Mouse (Mus musculus): ENCODE results near the gene Cxcl17. TPM values are rescaled to one million over a fixed set of nuclear protein-coding genes. Genes with fewer than 3 reads are reported as not detected.
"Not testable (repeated sequence)": the region's sequence is repeated elsewhere in the genome, so short reads cannot be mapped to it uniquely, and the experiment has no call there.

The Cxcl17 gene
- polyA plus RNA-seq (2014; fragmentation: Nextera tagmentation; extraction: Ambion mirVana) = 0.27 and 0.30 TPM in 2 replicates

DNA sequence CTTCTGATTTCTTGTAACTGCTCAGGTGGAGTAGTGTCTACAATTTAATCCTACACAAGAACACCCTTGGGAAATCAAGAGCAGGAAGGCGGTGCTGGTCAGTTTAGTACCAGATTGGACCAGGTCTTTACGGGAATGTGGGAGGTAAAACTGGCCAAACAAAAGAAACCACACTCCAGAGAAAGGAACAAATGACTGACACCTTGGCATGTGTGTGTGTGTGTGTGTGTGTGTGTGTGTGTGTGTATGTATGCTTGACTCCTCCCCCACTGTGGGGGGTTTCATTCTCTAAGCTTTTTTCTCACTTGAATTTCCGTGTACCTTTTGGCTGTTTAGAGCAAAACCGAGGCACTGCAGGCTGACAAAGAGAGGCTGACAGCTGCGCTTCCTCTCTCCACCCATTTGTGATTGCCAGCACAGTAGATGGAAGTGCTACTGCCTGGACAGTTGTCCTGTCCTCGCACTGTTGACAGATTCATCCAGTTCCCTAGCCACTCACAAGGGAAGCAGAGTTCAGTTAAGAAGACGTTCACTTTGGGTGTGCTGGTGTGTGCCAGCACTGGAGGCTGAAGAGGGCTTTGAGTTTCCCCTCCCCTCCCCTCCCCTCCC, at the start of gene Cxcl17:
Gene Cxcl17 (minus strand): TSS at position 54 of the 609 bp plus-strand sequence.
- Histone ChIP-seq H3K4me1 (ENCODE audit: control insufficient read depth, insufficient read depth, low read length) (no peaks in the 10 kb centered on the region), H3K27me3 (ENCODE audit: control insufficient read depth, insufficient read depth, low read length) (no peaks in the 10 kb centered on the region), H3K36me3 (ENCODE audit: control insufficient read depth, insufficient read depth, low read length) (no peaks in the 10 kb centered on the region), H3K9me3 (ENCODE audit: control insufficient read depth, low read length) (no peaks in the 10 kb centered on the region), H3K4me3 (ENCODE audit: low read length) (no peak within 1 kb of the TSS), H3K27ac (ENCODE audit: low read depth, low read length) (no peak within 1 kb of the TSS), H3K9ac (ENCODE audit: low read depth, low read length) (no peak within 1 kb of the TSS), H3K4me2 (replicated peaks; ENCODE audit: low read depth, low read length) (no peak within 1 kb of the TSS)
- no peak for ATAC-seq (ENCODE audit: low FRiP score, low TSS enrichment)
- 48% methylated on average over 7 of the region's 7 CpGs for WGBS

DNA sequence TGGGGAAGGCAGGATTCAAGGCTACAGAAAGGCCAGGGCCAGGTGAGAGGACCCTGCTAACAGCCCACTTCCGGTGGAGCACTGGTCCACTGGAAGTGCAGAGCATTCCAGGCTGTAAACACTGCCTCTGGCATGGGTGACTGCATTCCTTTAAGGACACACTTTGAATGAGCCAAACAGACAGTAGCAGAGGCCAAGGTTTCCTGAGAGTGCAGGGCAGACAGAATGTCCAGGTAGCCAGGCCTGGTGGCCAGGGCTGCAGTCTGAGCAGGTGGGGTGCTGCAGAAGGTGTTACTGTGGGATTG, 49.3 kb upstream of the Cxcl17 start:
- not testable (repeated sequence) for H3K27ac ChIP-seq (ENCODE audit: low read depth, low read length); ATAC-seq (ENCODE audit: low FRiP score, low TSS enrichment); H3K4me1 ChIP-seq (ENCODE audit: control insufficient read depth, insufficient read depth, low read length); H3K27me3 ChIP-seq (ENCODE audit: control insufficient read depth, insufficient read depth, low read length); H3K9me3 ChIP-seq (ENCODE audit: control insufficient read depth, low read length); H3K36me3 ChIP-seq (ENCODE audit: control insufficient read depth, insufficient read depth, low read length); H3K9ac ChIP-seq (ENCODE audit: low read depth, low read length); H3K4me2 ChIP-seq (replicated peaks; ENCODE audit: low read depth, low read length); H3K4me3 ChIP-seq (ENCODE audit: low read length)
- WGBS = no CpG with 5 or more reads among the region's 1 CpGs

DNA sequence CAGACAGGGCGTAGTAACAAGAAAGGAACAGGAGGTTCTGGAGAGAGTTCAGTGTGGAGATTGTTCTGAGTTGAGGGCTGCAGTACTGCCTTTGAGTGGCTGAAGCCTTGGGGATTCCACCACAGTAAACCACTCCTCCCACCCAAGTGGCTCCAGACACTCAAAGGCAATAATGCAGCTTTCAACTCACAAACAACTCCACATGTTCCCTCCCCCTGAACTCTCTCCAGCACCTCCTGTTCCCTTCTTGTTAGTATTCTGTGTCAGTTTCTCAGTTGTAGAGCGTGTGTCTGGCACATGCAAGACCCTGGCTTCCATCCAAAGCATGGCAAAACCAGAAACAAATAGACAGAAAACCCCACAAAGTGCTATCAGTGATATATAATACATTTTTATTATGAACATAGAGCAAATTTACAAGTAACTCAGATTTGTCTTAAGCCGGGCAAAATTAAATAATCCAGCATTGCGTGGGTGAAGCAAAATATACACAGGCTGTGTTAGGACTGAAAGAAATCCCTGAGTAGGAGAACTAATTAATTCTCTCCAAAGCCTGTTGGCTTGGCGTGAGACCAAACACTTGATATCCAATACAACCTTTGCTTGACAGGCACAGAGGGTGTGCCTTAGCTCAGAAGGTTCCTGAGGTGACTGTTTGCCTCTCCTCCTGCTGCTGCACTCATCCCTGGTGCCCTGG, 48.8 kb upstream of the Cxcl17 start:
- H3K27ac ChIP-seq (ENCODE audit: low read depth, low read length); H3K36me3 ChIP-seq (ENCODE audit: control insufficient read depth, insufficient read depth, low read length); ATAC-seq (ENCODE audit: low FRiP score, low TSS enrichment); H3K4me3 ChIP-seq (ENCODE audit: low read length); H3K27me3 ChIP-seq (ENCODE audit: control insufficient read depth, insufficient read depth, low read length); H3K9ac ChIP-seq (ENCODE audit: low read depth, low read length); H3K4me1 ChIP-seq (ENCODE audit: control insufficient read depth, insufficient read depth, low read length); H3K9me3 ChIP-seq (ENCODE audit: control insufficient read depth, low read length); H3K4me2 ChIP-seq (replicated peaks; ENCODE audit: low read depth, low read length): not testable (repeated sequence)
- 67% methylated on average over 4 of the region's 5 CpGs for WGBS

DNA sequence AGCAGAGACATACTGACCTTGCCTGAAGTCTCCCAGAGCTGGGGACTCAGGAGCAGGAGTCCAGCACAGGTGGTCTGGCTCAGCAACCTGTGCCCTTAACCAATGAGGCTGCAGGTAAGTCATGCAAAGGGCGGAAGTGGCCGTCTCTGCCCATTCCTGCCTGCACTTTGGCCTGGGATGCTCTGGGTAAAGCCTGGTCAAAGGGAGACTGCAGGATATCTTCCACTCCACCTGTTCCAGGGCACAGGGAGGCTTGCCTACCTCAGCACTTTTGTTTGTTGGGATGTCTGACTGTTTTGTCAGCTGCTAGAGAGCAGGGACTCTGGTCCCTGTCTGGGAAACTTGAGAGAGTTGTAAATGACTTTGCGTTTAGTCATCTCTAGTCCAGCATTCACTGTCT, 39.4 kb upstream of the Cxcl17 start:
- WGBS = 49% methylated on average over 3 of the region's 3 CpGs
- H3K4me3 ChIP-seq (ENCODE audit: low read length) = no peak overlapping the region
- no peak overlapping the region for H3K4me2 ChIP-seq (replicated peaks; ENCODE audit: low read depth, low read length)
- H3K27me3 ChIP-seq (ENCODE audit: control insufficient read depth, insufficient read depth, low read length) = no peaks in the 10 kb centered on the region
- H3K9me3 ChIP-seq (ENCODE audit: control insufficient read depth, low read length) = no peaks in the 10 kb centered on the region
- no peaks in the 10 kb centered on the region for H3K36me3 ChIP-seq (ENCODE audit: control insufficient read depth, insufficient read depth, low read length)
- no peak overlapping the region for H3K9ac ChIP-seq (ENCODE audit: low read depth, low read length)
- no peaks in the 10 kb centered on the region; the same call in 1 of the 2 replicates for H3K4me1 ChIP-seq (ENCODE audit: control insufficient read depth, insufficient read depth, low read length)
- no peak overlapping the region for H3K27ac ChIP-seq (ENCODE audit: low read depth, low read length)
- ATAC-seq (ENCODE audit: low FRiP score, low TSS enrichment) = no peak

DNA sequence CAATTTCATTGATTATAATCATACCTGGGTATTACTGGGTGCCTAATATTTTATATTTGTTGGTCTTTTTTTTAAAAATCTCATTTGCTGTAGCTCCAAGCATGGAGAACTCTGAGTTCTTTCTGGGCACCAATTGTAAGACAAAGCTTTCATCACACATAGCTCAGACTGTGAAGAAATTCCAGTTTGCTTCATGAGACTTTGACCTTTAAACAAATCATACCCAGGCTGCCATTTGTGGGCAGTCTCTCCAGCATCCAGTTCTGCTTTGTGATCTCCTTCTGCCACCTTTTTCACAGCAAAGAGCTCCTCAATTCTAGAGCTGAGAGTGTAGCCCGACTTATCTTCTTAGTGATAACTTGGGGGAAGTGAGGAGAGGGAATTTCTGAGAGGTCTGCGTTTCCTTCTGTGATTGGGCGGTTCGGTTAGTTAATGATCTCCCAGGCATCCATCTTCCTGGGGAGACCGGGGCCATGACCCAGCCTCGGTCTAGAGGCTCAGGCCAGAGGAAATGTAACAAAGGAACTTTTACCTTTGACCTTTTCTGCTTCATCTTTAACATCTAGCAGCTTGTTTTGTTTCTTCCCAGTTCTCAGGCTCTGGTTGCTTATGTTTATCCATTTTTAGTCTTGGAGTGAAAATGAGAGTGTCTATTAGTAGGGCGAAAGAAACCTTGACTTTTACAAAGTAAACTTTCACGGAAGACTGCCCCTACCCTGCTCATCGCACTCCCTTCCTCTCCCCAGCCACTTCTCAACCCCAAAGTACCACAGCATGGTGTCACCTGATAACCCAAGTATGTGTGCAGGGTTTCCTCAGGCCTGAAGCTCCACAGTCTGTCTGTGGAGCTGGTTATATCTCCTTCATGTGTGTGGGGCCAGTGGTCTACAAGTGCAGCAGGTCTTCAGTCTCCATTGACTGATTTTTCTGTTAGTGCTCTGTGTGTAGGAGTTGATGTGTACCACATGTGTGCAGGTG, 37.5 kb upstream of the Cxcl17 start:
- Histone ChIP-seq H3K4me3 (ENCODE audit: low read length) (no peak overlapping the region), H3K4me1 (ENCODE audit: control insufficient read depth, insufficient read depth, low read length) (no peaks in the 10 kb centered on the region; the same call in 1 of the 2 replicates), H3K9ac (ENCODE audit: low read depth, low read length) (no peak overlapping the region), H3K36me3 (ENCODE audit: control insufficient read depth, insufficient read depth, low read length) (no peaks in the 10 kb centered on the region), H3K9me3 (ENCODE audit: control insufficient read depth, low read length) (no peaks in the 10 kb centered on the region), H3K4me2 (replicated peaks; ENCODE audit: low read depth, low read length) (no peak overlapping the region), H3K27me3 (ENCODE audit: control insufficient read depth, insufficient read depth, low read length) (no peaks in the 10 kb centered on the region), H3K27ac (ENCODE audit: low read depth, low read length) (peak overlapping the region; percentile 18; the same call in 1 of the 2 replicates)
- WGBS = 21% methylated on average over 9 of the region's 9 CpGs
- ATAC-seq (ENCODE audit: low FRiP score, low TSS enrichment) = peak; percentile 62; the same call in 1 of the 2 replicates

DNA sequence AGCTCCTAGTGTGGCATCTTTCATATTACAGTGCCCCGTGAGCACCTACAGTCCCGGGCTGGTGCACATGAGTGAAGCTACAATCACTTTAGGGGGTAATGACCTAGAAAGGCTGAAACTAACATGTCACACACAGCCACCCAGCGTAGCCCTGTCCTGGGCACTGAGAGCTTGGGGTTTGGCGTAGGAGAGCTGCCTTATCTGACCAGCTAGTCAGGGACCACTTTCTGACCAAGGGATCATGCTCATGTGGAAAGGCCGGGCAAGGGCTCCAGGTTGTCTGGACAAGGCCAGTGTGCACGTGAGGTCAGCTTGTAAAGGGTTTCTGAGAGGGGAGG, 28.1 kb upstream of the Cxcl17 start:
- no peak overlapping the region for H3K4me2 ChIP-seq (replicated peaks; ENCODE audit: low read depth, low read length)
- ATAC-seq (ENCODE audit: low FRiP score, low TSS enrichment) = peak; percentile 84
- WGBS = 51% methylated on average over 6 of the region's 6 CpGs
- H3K4me3 ChIP-seq (ENCODE audit: low read length) = no peak overlapping the region
- H3K4me1 ChIP-seq (ENCODE audit: control insufficient read depth, insufficient read depth, low read length) = peaks cover 10% of the 10 kb centered on the region; the same call in 1 of the 2 replicates
- H3K36me3 ChIP-seq (ENCODE audit: control insufficient read depth, insufficient read depth, low read length) = no peaks in the 10 kb centered on the region
- no peaks in the 10 kb centered on the region for H3K9me3 ChIP-seq (ENCODE audit: control insufficient read depth, low read length)
- H3K27ac ChIP-seq (ENCODE audit: low read depth, low read length) = no peak overlapping the region
- no peak overlapping the region for H3K9ac ChIP-seq (ENCODE audit: low read depth, low read length)
- no peaks in the 10 kb centered on the region for H3K27me3 ChIP-seq (ENCODE audit: control insufficient read depth, insufficient read depth, low read length)

DNA sequence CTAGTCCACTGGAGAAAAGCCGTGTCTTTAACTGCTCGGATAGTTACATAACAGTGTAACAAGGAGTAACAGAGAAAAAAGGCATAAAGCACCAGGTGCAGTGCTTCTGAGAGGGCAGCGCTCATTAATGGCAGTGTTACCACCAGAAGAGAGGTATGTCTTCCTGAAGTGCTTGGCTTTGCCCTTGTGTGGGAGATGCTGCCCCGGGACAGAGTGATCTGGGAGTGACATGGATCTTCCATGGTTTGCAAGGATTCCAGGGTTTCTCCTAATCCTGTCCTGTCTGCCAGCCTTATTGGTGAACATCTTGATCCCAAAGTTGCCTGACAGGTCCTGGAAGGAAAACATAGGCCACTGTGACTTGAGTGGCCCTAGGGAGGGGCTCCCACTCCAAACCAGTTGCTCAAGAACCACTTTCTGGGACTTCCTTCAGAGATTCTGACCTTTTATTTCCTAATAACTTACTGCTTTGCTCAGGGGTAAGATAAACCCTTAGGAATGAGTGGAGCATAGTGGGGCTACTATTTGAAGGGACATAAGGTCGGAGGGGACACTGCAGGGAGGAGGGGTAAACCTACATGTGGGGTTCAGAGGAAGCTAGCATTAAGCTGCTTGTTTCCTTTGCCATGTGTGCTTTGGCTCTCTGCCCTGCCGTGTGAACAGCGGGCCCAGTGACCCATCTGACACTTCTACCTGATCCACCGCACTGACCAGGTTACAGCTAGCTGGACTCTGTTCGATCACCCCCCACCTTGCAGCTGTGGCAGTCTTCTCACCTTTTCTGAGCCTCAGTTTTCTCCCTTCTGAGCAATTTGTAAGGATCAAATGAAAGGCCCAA, 27.5 kb upstream of the Cxcl17 start:
- no peak overlapping the region for H3K4me2 ChIP-seq (replicated peaks; ENCODE audit: low read depth, low read length)
- ATAC-seq (ENCODE audit: low FRiP score, low TSS enrichment) = peak; percentile 30; the same call in 1 of the 2 replicates
- no peak overlapping the region for H3K9ac ChIP-seq (ENCODE audit: low read depth, low read length)
- H3K4me1 ChIP-seq (ENCODE audit: control insufficient read depth, insufficient read depth, low read length) = peaks cover 10% of the 10 kb centered on the region; the same call in 1 of the 2 replicates
- H3K27me3 ChIP-seq (ENCODE audit: control insufficient read depth, insufficient read depth, low read length) = no peaks in the 10 kb centered on the region
- no peak overlapping the region for H3K4me3 ChIP-seq (ENCODE audit: low read length)
- H3K27ac ChIP-seq (ENCODE audit: low read depth, low read length) = no peak overlapping the region
- no peaks in the 10 kb centered on the region for H3K36me3 ChIP-seq (ENCODE audit: control insufficient read depth, insufficient read depth, low read length)
- 50% methylated on average over 9 of the region's 9 CpGs for WGBS
- H3K9me3 ChIP-seq (ENCODE audit: control insufficient read depth, low read length) = no peaks in the 10 kb centered on the region

DNA sequence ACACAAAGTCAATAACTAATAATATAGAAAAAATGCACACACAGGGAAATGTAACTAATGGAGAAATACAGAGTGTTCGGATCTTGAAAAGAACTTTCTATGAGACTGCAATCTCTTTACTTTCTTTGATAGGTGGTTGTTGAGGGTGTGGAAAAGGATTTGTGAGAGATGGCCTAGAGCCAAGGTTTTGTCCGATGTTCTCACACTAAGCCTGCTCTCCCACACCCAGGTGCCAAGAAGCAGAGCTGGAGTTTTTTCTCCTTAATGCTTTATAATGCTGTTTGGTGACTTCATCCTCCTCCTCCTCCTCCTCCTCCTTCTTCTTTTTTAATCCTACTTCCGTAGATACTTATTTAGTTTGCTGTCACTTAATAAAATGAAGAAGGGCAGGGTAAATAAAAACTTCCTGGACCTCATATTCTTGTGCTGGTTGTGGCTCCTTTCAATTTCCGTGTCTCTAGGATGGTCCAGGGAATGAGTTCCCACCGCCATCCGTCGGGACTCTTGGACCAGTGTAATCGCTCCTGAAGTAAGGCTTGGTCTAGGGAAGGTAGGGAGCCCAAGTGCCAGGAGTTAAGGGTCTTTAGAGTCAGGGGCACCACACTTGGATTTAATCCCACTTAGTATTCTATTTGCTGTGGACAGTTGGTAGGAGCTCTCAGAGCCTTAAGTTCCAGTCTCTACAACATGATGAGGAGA, 26.6 kb upstream of the Cxcl17 start:
- Histone ChIP-seq H3K27me3 (ENCODE audit: control insufficient read depth, insufficient read depth, low read length) (no peaks in the 10 kb centered on the region), H3K9ac (ENCODE audit: low read depth, low read length) (no peak overlapping the region), H3K4me1 (ENCODE audit: control insufficient read depth, insufficient read depth, low read length) (peaks cover 10% of the 10 kb centered on the region; the same call in 1 of the 2 replicates), H3K9me3 (ENCODE audit: control insufficient read depth, low read length) (no peaks in the 10 kb centered on the region), H3K4me2 (replicated peaks; ENCODE audit: low read depth, low read length) (no peak overlapping the region), H3K27ac (ENCODE audit: low read depth, low read length) (no peak overlapping the region), H3K4me3 (ENCODE audit: low read length) (no peak overlapping the region), H3K36me3 (ENCODE audit: control insufficient read depth, insufficient read depth, low read length) (no peaks in the 10 kb centered on the region)
- WGBS = 80% methylated on average over 8 of the region's 8 CpGs
- no peak for ATAC-seq (ENCODE audit: low FRiP score, low TSS enrichment)
